8 mouse cellular contexts compared by ENCODE assay signal in genomic region chr8:83921558-83921957, GRCm38 (mm10). TPM values are rescaled to one million over a fixed set of nuclear protein-coding genes. Genes with fewer than 3 reads are reported as not detected.
DNase-seq lines count a peak whose midpoint lies in the region; ATAC-seq and TF ChIP-seq lines count a peak whose summit lies in the region.

No protein-coding gene starts in this region.

- ATAC-seq in frontal cortex, adult (ENCODE audit: low TSS enrichment), result peak; percentile 66
- peak; percentile 42; the same call in 1 of the 2 replicates for ATAC-seq in lung, embryonic 14.5 days (ENCODE audit: insufficient read depth)

- no peak overlapping the region for H3K27ac ChIP-seq in lung, embryonic 14.5 days (ENCODE audit: low read depth)

- H3K4me2 ChIP-seq in lung, embryonic 14.5 days, result no peak overlapping the region

- TF ChIP-seq CTCF in lung, embryonic 14.5 days (IDR thresholded peaks at IDR 0.05; ENCODE audit: low read depth), result peak; percentile 96

- 61% methylated on average over 3 of the region's 3 CpGs for WGBS in lung, embryonic 14.5 days

- H3K27me3 ChIP-seq in lung, embryonic 14.5 days (ENCODE audit: insufficient read depth, low read length), result no peaks in the 10 kb centered on the region

- DNase-seq in 416B (ENCODE audit: low read depth), result peak; percentile 77
- DNase-seq in Muller cell, postnatal 12 days (ENCODE audit: inconsistent ontology term), result peak; percentile 69
- peak; percentile 82 for DNase-seq in cerebellum, adult 8-10 months
- DNase-seq in layer of hippocampus, adult 11-12 months (ENCODE audit: low spot score), result peak; percentile 91
- peak; percentile 94 for DNase-seq in lung, embryonic 14.5 days
- DNase-seq in ovary, postnatal 14 days (ENCODE audit: low spot score), result peak; percentile 82
- peak; percentile 54 to 71 for DNase-seq in thymus, postnatal 36 days

- H3K36me3 ChIP-seq in lung, embryonic 14.5 days (ENCODE audit: insufficient read depth), result peaks cover 71% of the 10 kb centered on the region

- no peak overlapping the region for H3K4me3 ChIP-seq in lung, embryonic 14.5 days (ENCODE audit: low read depth, low read length)

- H3K4me1 ChIP-seq in lung, embryonic 14.5 days (ENCODE audit: insufficient read depth), result no peaks in the 10 kb centered on the region

- H3K9me3 ChIP-seq in lung, embryonic 14.5 days (ENCODE audit: low read depth, low read length), result no peaks in the 10 kb centered on the region

- H3K9ac ChIP-seq in lung, embryonic 14.5 days, result no peak overlapping the region

RNA-seq across cellular contexts. Expression of gene Adgrl1, which starts 21.7 kb away (rescaled TPM):
- polyA plus RNA-seq in lung, embryonic 14.5 days (2014; fragmentation: Nextera tagmentation; extraction: Ambion mirVana), result 23.3 and 29.1 TPM in 2 replicates

RNA-seq across cellular contexts. Expression of gene Gm10644, which starts 33.4 kb away (rescaled TPM):
- polyA plus RNA-seq in lung, embryonic 14.5 days (2014; fragmentation: Nextera tagmentation; extraction: Ambion mirVana), result 0.50 and 0.64 TPM in 2 replicates

RNA-seq across cellular contexts. Expression of gene Asf1b, which starts 33.7 kb away (rescaled TPM):
- polyA plus RNA-seq in lung, embryonic 14.5 days (2014; fragmentation: Nextera tagmentation; extraction: Ambion mirVana), result 87.4 and 88.9 TPM in 2 replicates

RNA-seq across cellular contexts. Expression of gene Prkaca, which starts 51.2 kb away (rescaled TPM):
- polyA plus RNA-seq in lung, embryonic 14.5 days (2014; fragmentation: Nextera tagmentation; extraction: Ambion mirVana), result 121 and 136 TPM in 2 replicates
